Mouse (Mus musculus) liver, embryonic 14.5 days (tissue): ENCODE measurements at regions not wholly inside any gene's neighbourhood (a gene's known extent, or its start where the extent isn't known, plus 50 kb on each side); places are given as distances from the start of the nearest gene placed in this dataset.

Experiments used
- CTCF ChIP-seq: IDR thresholded peaks from 2 replicates; pipeline ENCODE4 v1.5.1; 2016; ENCODE audit warnings: antibody characterized with exemption, low read depth, control low read depth
- EP300 ChIP-seq: IDR thresholded peaks from 2 replicates; pipeline ENCODE4 v1.6.1; 2016; ENCODE audit warnings: antibody characterized with exemption, low read depth

GRCm38 (mm10) chr4:53258975-53259374 is 99.3 kb upstream of the Abca1 start:
- TF ChIP-seq CTCF (no peak), EP300 (no peak)
